Mouse (Mus musculus): Measurements from ENCODE around the gene Nrd1.

The Nrd1 gene

GRCm38 (mm10) chr4:109026543-109026942 is 26.1 kb downstream of the Nrd1 start:
- no peak for DNase-seq (ENCODE audit: low spot score)

GRCm38 (mm10) chr4:109029857-109030256 is 29.4 kb downstream of the Nrd1 start:
- no peak for DNase-seq (ENCODE audit: low spot score)

DNA sequence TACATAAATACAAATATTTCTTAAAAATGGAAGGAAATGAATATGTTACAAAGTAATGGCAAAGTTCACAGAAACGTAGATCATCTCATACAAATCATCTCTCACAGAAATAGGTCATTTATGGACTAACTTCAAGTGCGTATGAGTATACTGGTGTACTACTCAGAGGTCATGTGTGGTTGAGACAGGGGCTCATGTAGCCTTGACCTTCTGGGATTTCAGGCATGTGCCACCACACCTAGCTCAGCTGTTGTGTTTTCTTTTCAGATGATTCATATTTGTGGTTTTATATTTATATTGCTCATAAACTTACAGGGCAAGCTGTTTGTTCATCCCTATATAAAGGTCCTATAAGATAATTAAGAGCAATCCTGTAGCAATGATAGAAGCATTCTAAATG is 29.8 kb downstream of the Nrd1 start:
- DNase-seq (ENCODE audit: low spot score), result no peak

DNA sequence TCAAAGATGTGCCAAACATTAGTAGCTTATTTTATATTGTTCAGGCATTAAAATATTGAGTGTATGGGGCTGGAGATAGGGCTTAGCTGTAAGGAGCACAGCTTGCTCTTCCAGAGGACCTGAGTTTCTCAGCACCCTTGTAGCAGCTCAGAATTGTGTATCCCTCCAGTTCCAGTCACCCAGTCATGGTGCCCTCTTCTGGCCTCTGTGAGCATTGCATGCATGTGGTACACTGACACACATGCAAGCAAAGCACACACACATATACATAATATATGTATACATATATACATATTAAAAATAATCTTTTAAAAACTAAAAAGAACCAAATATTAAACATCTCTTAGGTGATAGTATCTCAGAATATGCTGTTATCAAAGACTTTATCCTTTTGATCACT is 35.9 kb downstream of the Nrd1 start:
- DNase-seq (ENCODE audit: low spot score), result no peak

DNA sequence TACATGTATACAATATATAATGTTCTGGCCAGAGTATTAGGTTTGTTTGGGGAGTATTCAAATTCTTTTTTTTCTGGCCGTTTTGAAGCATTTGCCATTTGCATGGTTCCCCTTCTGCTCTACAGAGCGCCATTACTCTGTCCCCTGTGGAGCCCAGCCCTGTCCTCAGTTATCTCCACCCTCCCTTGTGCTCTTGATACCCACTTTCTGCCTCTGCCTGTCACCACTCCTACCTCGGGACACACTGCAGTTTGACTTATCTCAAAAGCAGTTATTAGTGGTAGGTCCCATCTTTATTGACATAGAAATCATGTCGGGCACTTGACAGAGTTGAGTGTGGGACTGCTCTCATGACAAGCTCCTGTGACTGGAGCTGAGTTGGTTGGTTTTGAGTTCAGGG is 42.3 kb downstream of the Nrd1 start:
- DNase-seq (ENCODE audit: low spot score), result no peak

DNA sequence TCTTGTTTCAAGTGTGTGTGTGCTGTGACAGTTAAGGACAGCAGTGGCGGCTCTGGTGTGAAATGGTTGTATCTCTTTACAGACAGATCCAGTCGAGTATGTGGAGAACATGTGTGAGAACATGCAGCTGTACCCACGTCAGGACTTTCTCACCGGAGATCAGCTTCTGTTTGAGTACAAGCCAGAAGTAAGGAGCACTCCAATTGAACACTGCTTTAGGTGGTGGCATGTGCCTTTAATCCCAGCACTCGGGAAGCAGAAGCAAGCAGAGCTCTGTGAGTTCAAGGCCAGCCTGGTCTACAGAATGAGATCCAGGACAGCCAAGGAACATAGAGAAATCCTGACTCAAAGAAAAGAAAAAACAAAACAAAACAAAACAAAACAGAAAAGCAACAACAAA is 42.8 kb downstream of the Nrd1 start:
- DNase-seq (ENCODE audit: low spot score), result no peak

GRCm38 (mm10) chr4:109043756-109044155 is 43.3 kb downstream of the Nrd1 start:
- DNase-seq (ENCODE audit: low spot score), result no peak

GRCm38 (mm10) chr4:109048258-109048657 is 47.8 kb downstream of the Nrd1 start:
- DNase-seq (ENCODE audit: low spot score), result no peak

DNA sequence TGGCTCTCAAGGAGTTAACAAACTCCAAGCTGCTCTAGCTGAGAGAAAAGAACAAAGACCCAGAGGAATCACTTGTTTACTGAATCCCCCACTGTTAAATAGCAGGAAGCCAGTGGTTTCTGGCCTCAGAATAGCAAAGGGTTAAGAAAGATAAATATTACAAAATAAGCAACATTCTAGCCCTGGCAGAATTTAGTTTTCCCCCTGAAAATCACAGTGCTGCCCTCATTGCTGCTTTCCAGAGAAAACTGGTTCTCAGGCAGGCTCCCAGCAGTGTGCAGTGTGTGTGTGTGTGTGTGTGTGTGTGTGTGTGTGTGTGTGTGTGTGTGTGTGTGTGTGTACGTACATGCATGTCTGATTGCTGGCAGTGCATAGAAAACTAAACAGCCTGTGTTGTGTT is 51.8 kb downstream of the Nrd1 start:
- DNase-seq (ENCODE audit: low spot score), result no peak

- no peak for DNase-seq (ENCODE audit: low spot score)
Observed at GRCm38 (mm10) chr4:109054003-109054402, 53.5 kb downstream of the Nrd1 start.

DNA sequence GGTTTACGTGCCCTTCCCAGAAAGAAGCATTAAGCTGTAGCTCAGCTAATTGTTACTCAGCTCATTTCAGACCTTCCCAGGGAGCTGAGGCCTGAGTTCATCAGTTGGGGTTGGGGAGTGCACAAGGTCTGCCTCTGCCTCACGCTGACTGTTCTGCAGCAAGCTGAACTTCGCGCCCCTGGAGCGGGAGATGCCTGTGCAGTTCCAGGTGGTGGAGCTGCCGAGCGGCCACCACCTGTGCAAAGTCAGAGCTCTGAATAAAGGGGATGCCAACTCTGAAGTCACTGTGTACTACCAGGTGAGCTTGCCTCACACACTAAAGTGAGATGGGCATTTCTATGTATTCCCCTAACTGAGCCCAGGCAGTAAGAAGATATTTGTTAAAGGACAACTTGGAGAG is 55.9 kb downstream of the Nrd1 start:
- DNase-seq (ENCODE audit: low spot score), result no peak

- no peak for DNase-seq (ENCODE audit: low spot score)
Observed at GRCm38 (mm10) chr4:109057640-109058039, 57.2 kb downstream of the Nrd1 start.

GRCm38 (mm10) chr4:109059255-109059821 is 58.9 kb downstream of the Nrd1 start:
- DNase-seq (ENCODE audit: low spot score), result no peak

GRCm38 (mm10) chr4:109064941-109065340 is 64.5 kb downstream of the Nrd1 start:
- no peak for DNase-seq (ENCODE audit: low spot score)

DNA sequence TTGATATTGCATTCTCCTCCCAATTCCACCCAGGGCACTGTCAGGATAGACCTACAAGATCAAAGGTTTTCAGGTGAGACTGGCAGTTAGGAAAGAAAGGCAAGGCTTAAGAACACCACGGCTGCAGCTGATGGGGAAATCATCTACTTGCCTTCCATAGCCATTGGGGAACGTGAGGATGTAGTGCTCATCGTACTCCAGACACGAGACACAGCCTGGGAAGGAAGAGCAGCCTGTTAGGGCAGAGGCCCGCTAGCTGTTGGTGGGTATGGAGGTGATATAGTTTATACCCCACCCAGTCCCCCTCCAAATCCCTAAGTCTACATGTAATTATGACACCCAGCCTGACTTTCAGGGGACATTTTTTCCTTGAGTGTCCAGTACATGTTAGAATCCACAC is 65.3 kb downstream of the Nrd1 start:
- no peak for DNase-seq (ENCODE audit: low spot score)

- DNase-seq (ENCODE audit: low spot score), result no peak
Observed at GRCm38 (mm10) chr4:109072891-109073290, 72.4 kb downstream of the Nrd1 start.

DNA sequence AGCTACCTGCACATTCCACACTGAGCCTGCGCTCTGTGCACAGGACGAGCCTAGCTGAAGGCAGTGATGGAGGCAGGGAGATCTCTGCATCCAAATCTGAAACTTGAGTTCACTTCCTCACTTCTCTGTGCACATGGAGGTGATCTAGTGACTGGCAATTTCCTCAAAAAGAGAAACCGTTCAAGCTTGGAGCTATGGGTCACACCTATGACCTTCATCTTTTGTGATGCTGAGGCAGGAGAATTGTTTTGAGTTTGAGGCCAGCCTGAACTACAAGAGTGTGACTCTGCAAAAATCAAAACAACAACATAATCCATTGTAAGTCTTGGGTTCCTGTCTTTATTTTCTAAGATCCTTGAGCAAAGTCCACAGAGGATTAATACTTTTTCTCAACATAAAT is 72.8 kb downstream of the Nrd1 start:
- DNase-seq (ENCODE audit: low spot score), result no peak

GRCm38 (mm10) chr4:109078941-109079340 is 78.5 kb downstream of the Nrd1 start:
- no peak for DNase-seq (ENCODE audit: low spot score)

DNA sequence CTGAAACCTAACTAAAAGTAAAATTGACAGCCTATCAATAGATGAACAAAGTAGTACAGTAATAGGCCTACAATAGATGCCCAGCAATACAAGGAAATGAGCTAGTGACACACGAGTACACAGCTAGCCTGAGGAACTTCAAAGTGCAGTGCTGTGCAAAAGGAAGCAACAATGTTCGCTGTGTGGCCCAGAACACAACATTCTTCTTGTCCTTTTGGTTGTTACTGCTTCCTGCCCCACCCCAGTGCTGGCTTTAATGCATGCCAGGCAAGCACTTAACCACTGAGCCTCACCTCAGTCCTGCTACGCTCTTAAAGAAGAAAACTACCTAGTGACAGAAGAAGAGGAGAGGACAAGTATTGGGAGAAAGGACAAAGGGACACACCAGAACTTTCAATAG is 79.2 kb downstream of the Nrd1 start:
- no peak for DNase-seq (ENCODE audit: low spot score)

DNA sequence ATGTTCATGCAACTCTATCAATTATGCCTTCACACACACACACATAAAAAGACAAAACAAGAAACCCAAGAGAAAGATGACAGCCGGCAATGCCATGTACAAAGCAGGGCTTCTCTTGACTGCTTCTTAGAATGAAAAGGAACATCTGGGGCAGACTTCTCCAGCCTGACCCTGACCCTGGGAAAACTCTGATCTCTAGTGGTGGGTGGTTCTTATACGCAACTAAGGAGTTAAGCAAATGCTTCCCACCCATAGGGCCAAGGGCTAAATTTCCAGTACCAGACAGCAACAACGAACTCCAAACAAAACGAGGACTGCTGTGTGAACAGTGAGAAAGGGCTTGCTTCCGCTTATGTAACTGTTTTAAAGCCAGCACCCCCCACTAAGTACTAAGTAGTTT is 79.7 kb downstream of the Nrd1 start:
- DNase-seq (ENCODE audit: low spot score), result no peak

GRCm38 (mm10) chr4:109089171-109089570 is 88.7 kb downstream of the Nrd1 start:
- DNase-seq (ENCODE audit: low spot score), result no peak

GRCm38 (mm10) chr4:109089999-109090398 is 89.5 kb downstream of the Nrd1 start:
- DNase-seq (ENCODE audit: low spot score), result no peak

DNA sequence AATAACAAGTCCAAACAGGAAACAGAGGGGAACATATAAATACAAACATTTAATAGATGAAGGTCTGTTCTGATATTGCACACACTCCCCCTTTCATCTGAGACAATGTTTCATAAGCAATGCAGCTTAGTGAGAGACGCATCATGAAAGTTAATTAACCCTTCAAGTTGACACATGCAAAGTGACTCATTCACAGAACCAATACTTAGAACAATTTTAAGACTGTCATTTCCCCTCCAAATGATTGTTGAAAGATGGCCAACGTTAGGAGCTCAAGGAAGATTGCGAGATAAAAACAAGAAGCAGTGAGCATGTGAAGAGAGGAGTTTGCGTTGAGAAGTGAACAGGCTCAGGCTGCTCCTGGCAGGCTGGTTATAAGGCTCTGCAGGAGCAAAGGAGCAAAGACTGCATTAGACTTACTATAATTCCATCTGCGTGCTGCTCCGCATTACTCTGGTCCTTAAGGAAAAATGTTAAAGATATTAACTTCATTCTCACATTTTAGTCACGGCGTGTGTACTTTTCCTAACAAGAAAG is 90.9 kb downstream of the Nrd1 start:
- DNase-seq (ENCODE audit: low spot score), result no peak

DNA sequence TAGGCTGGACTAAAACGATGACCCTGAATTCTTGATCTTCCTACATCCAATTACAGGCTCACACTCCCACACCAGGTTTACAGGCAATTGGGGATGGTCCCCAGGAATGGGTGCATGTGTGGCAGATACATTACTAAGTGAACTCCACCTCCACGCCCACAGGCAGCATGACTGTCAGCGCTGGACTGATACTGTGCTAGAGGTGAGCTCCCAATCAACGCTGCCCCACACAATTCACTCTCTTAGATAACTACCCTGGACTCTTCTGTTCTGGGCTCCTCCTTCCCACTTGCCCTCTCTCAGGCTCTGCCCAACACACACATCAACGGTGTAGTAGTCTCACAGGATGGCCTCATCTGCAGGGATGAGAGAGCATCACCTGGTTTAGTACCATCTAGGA is 91.9 kb downstream of the Nrd1 start:
- no peak for DNase-seq (ENCODE audit: low spot score)

DNA sequence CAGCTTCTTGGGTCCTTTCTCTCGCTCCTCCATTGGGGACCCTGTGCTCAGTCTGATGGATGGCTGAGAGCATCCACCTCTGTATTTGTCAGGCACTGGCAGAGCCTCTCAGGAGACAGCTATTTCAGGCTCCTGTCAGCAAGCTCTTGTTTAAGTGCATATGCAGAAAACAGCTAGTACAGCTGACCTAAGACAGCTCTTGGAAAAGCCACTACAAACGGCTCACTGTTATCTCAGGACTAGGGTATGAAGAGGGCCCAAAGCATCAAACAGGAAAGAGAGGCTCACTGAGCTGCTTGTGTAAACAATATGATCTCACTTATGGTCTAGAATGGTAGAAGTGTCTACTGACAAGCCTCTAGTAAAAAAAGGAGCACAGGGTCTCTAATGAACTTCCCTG is 93.8 kb downstream of the Nrd1 start:
- no peak for DNase-seq (ENCODE audit: low spot score)

All from left cerebral cortex, adult 11 months (tissue).